ENCODE assay signal across 10 mouse cellular contexts in genomic region chr11:19965037-19965611, GRCm38 (mm10). TPM values are rescaled to one million over a fixed set of nuclear protein-coding genes. Genes with fewer than 3 reads are reported as not detected.
DNase-seq lines count a peak whose midpoint lies in the region; ATAC-seq and TF ChIP-seq lines count a peak whose summit lies in the region.
"Had no signal": no experiment of that assay in that cellular context is flagged by ENCODE, and none has a peak within 500 bp of the region (broad histone marks: within the 10 kb centered on the region; RNA-seq: fewer than 3 reads in every experiment).

No protein-coding gene starts in this region.

- H3K4me2 ChIP-seq in lung, embryonic 14.5 days, result no peak overlapping the region
- H3K4me2 ChIP-seq in midbrain, embryonic 15.5 days, result no peak overlapping the region

- DNase-seq in lung, embryonic 14.5 days, result peak; percentile 33
- no peak for DNase-seq in lung, adult 2 months
- DNase-seq in heart, adult 18-20 months, result peak; percentile 71 to 75
- peak; percentile 65 for DNase-seq in kidney, adult 18-20 months
- DNase-seq in left cerebral cortex, postnatal 14 days (ENCODE audit: low spot score in 2 of 2), result no peak
- DNase-seq in thymus, postnatal 25 days, result no peak
- DNase-seq in cerebellum, adult 11 months, result no peak
- DNase-seq: thymus, adult 2 months had no signal

- no peak overlapping the region for H3K4me3 ChIP-seq in lung, embryonic 14.5 days (ENCODE audit: low read depth, low read length)
- H3K4me3 ChIP-seq in lung, adult 2 months (replicated peaks; ENCODE audit: extremely low read depth, low read depth, low read length), result no peak overlapping the region
- no peak overlapping the region for H3K4me3 ChIP-seq in midbrain, embryonic 15.5 days

- H3K9ac ChIP-seq in lung, embryonic 14.5 days, result no peak overlapping the region
- H3K9ac ChIP-seq in midbrain, embryonic 15.5 days, result no peak overlapping the region

- WGBS in lung, embryonic 14.5 days, result 64% methylated on average over 16 of the region's 16 CpGs
- WGBS in lung, adult 2 months, result 33% methylated on average over 16 of the region's 16 CpGs
- 55% methylated on average over 16 of the region's 16 CpGs for WGBS in midbrain, embryonic 15.5 days

- no peaks in the 10 kb centered on the region for H3K27me3 ChIP-seq in lung, embryonic 14.5 days (ENCODE audit: insufficient read depth, low read length)
- H3K27me3 ChIP-seq in midbrain, embryonic 15.5 days (replicated peaks), result no peaks in the 10 kb centered on the region

- intact Hi-C loops in left cerebral cortex, postnatal 14 days (cut with DNase I), result no loop called here

- ATAC-seq in lung, embryonic 14.5 days (ENCODE audit: insufficient read depth), result no peak
- ATAC-seq in midbrain, embryonic 15.5 days (replicated peaks), result 0 out of 2 replicates have a peak, but pooled peaks have one; percentile 15

- peaks cover 34% of the 10 kb centered on the region for H3K4me1 ChIP-seq in lung, embryonic 14.5 days (ENCODE audit: insufficient read depth)
- peaks cover 31% of the 10 kb centered on the region for H3K4me1 ChIP-seq in lung, adult 2 months (ENCODE audit: control insufficient read depth, insufficient read depth, low read length)
- H3K4me1 ChIP-seq in midbrain, embryonic 15.5 days, result peaks cover 9% of the 10 kb centered on the region

- no peak for TF ChIP-seq POLR2A in lung, adult 2 months (IDR thresholded peaks at IDR 0.05; ENCODE audit: borderline replicate concordance, extremely low read depth, low read depth, low read length)

- no peaks in the 10 kb centered on the region for H3K36me3 ChIP-seq in lung, embryonic 14.5 days (ENCODE audit: insufficient read depth)
- no peaks in the 10 kb centered on the region for H3K36me3 ChIP-seq in midbrain, embryonic 15.5 days (replicated peaks)

- TF ChIP-seq CTCF in lung, embryonic 14.5 days (IDR thresholded peaks at IDR 0.05; ENCODE audit: low read depth), result no peak
- TF ChIP-seq CTCF in lung, adult 2 months (IDR thresholded peaks at IDR 0.05; ENCODE audit: insufficient read depth, low read length), result no peak

- H3K27ac ChIP-seq in lung, embryonic 14.5 days (ENCODE audit: low read depth), result peak overlapping the region; percentile 50; the same call in 1 of the 2 replicates
- H3K27ac ChIP-seq in midbrain, embryonic 15.5 days, result 0 out of 2 replicates have a peak overlapping the region, but pooled peaks have one; percentile 9
- H3K27ac ChIP-seq: macrophage had no signal

- no peaks in the 10 kb centered on the region for H3K9me3 ChIP-seq in lung, embryonic 14.5 days (ENCODE audit: low read depth, low read length)
- H3K9me3 ChIP-seq in midbrain, embryonic 15.5 days, result no peaks in the 10 kb centered on the region

RNA-seq across cellular contexts. Expression of gene Spred2, which starts 40.9 kb away (rescaled TPM):
- polyA plus RNA-seq in lung, embryonic 14.5 days (2014; fragmentation: Nextera tagmentation; extraction: Ambion mirVana), result 7.0 and 7.2 TPM in 2 replicates
- polyA plus RNA-seq in lung, adult 2 months (2012; rRNA removed), result 24.0 and 24.4 TPM in 2 replicates
- 10 to 100 TPM; 18.0 to 20.7 TPM for total RNA-seq in heart, adult 18-20 months (2021)
- polyA plus RNA-seq in midbrain, embryonic 15.5 days (2015; fragmentation: Nextera tagmentation; extraction: Ambion mirVana), result 6.1 and 6.2 TPM in 2 replicates
- 10 to 100 TPM; 84.3 to 85.1 TPM for total RNA-seq in left cerebral cortex, postnatal 14 days (2021)

Comparison
In these comparisons a context has a peak if more than half of its experiments do, and no peak if none do; other contexts are left out.
1. DNase-seq: peak in lung, embryonic 14.5 days (single experiment), heart, adult 18-20 months (2 of 2) and kidney, adult 18-20 months (single experiment); none in lung, adult 2 months (single experiment), left cerebral cortex, postnatal 14 days (0 of 2), thymus, postnatal 25 days (single experiment) and cerebellum, adult 11 months (single experiment).